Mouse (Mus musculus) megakaryocyte, embryonic 14.5 days (primary cell): ENCODE data around the gene Bcl2l1.

Source experiments
- FLI1 ChIP-seq: IDR thresholded peaks from 2 replicates; pipeline ENCODE4 v1.6.1; 2012; ENCODE audit warnings: low read length, inconsistent platforms, mixed read lengths
- GATA1 ChIP-seq: IDR thresholded peaks from 3 replicates; pipeline ENCODE4 v1.6.1; 2012; ENCODE audit warnings: mixed read lengths, low read length, inconsistent platforms, borderline replicate concordance

DNA sequence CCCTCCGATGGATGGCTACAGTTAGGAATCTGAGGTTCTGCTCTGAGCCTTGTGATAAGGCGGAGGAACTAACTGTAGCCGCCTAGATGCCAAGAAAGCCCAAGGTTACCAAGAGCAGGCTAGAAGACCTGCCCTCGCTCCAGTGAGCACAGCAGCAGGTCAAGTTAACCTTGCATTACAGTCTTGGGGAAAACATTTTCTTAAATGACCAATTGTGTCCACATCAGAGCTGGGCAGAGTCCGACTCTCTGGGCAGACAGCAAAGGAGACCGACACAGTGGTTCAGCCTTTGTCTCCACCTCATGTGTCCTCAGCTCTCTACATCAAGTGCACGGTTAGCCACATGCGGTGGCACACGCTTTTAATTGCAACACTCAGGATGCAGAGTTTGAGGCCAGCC is 60.0 kb downstream of the Bcl2l1 start:
- TF ChIP-seq GATA1 (no peak), FLI1 (no peak)
